Mouse (Mus musculus) telencephalon, adult 2 months (tissue): ENCODE measurements around the gene Hspb1.
A peak's percentile ranks its signal among the peaks of the same experiment; 100 is the strongest.

ENCODE experiments used
- DNase-seq: peaks from one replicate; pipeline ENCODE4 v3.0.0-alpha.2; 2011; ENCODE audit warnings: low read depth, low spot score

Hspb1 gene

GRCm38 (mm10) chr5:135911633-135912220 lies 24.0 kb downstream of the Hspb1 start:
- no peak for DNase-seq

- no peak for DNase-seq
Observed at GRCm38 (mm10) chr5:135913201-135913600, 25.5 kb downstream of the Hspb1 start.

- no peak for DNase-seq
Observed at GRCm38 (mm10) chr5:135914156-135914555, 26.4 kb downstream of the Hspb1 start.

GRCm38 (mm10) chr5:135916051-135916565 lies 28.4 kb downstream of the Hspb1 start:
- no peak for DNase-seq

GRCm38 (mm10) chr5:135916601-135917000 lies 28.9 kb downstream of the Hspb1 start:
- no peak for DNase-seq

GRCm38 (mm10) chr5:135917327-135918058 lies 29.8 kb downstream of the Hspb1 start:
- no peak for DNase-seq

- no peak for DNase-seq
Observed at GRCm38 (mm10) chr5:135918059-135918437, 30.3 kb downstream of the Hspb1 start.

GRCm38 (mm10) chr5:135918593-135918992 lies 30.9 kb downstream of the Hspb1 start:
- DNase-seq, result no peak

GRCm38 (mm10) chr5:135919902-135920301 lies 32.2 kb downstream of the Hspb1 start:
- no peak for DNase-seq

GRCm38 (mm10) chr5:135923901-135924300 lies 36.2 kb downstream of the Hspb1 start:
- no peak for DNase-seq

GRCm38 (mm10) chr5:135929685-135930424 lies 42.1 kb downstream of the Hspb1 start:
- DNase-seq, result no peak

GRCm38 (mm10) chr5:135931526-135931925 lies 43.8 kb downstream of the Hspb1 start:
- DNase-seq, result no peak

GRCm38 (mm10) chr5:135932359-135932758 lies 44.6 kb downstream of the Hspb1 start:
- no peak for DNase-seq

GRCm38 (mm10) chr5:135933222-135933899 lies 45.6 kb downstream of the Hspb1 start:
- DNase-seq, result no peak

GRCm38 (mm10) chr5:135933900-135934441 lies 46.3 kb downstream of the Hspb1 start:
- no peak for DNase-seq

GRCm38 (mm10) chr5:135934481-135935175 lies 46.9 kb downstream of the Hspb1 start, which contains the start of gene Ywhag:
Gene Ywhag, minus strand, starts transcription at chr5:135934616.
- DNase-seq, result peak; percentile 98

- no peak for DNase-seq
Observed at GRCm38 (mm10) chr5:135935176-135935523, 47.4 kb downstream of the Hspb1 start.

- no peak for DNase-seq
Observed at GRCm38 (mm10) chr5:135935641-135936190, 48.0 kb downstream of the Hspb1 start.
